Mouse (Mus musculus): ENCODE measurements around the gene Nkd1. TPM values are rescaled to one million over a fixed set of nuclear protein-coding genes. Genes with fewer than 3 reads are reported as not detected.

Gene Nkd1
- total RNA-seq, 2 experiments from 2014 or later = 35.3 to 40.0 TPM

DNA sequence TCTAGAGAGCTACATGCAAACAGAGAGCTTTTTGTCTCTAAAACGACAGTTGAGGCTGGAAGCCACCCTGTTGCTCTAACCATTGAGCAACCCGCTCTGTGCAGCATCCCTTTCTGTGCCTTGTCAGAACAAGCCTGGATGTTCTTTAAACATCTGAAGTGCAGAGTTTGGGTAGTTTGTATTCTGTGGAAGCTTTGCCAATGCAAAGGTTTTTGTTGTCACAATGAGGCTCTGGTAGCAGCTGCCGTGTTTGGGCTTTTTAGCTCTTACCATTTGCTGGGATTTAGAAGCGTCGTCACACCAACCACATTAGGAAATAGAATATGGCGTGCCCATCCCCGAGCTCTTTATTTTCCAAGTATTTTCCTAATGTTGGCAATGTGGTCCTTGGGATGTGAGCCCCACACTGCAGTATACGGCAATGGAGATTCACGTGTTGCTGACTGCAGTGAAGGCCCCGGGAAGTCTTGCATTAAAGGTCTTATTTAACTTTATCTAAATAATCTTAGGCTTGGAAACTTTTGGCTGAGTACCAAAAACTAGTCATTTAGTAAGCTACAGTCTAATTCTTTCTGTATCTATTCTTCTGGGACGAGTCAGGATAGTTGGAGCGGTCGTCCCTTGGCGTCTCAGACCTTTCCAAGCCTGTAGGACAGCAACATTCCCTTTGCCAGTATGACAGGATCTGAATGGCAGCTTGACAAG lies 51.9 kb downstream of the Nkd1 start:
- no peak for DNase-seq

DNA sequence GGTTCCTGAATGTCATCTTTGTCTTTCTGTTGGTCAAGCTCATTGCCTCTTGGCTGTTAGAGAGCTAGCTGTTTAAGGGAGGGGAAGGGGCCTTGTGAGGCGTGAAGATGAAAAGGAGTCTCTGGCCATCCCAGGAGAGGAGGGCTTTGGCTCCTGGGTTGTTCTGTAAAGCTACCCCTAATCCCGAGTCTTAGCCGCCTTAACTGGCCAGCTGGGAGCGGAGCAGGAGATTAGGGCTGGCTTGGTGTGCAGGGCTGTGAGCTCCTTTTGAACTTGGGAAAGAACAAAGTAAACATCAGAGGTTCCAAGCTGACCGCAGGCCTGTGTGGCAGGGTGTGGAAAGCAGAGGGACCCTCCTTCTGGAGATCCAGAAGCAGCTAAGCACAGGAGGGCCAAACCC lies 53.8 kb downstream of the Nkd1 start:
- no peak for DNase-seq

DNA sequence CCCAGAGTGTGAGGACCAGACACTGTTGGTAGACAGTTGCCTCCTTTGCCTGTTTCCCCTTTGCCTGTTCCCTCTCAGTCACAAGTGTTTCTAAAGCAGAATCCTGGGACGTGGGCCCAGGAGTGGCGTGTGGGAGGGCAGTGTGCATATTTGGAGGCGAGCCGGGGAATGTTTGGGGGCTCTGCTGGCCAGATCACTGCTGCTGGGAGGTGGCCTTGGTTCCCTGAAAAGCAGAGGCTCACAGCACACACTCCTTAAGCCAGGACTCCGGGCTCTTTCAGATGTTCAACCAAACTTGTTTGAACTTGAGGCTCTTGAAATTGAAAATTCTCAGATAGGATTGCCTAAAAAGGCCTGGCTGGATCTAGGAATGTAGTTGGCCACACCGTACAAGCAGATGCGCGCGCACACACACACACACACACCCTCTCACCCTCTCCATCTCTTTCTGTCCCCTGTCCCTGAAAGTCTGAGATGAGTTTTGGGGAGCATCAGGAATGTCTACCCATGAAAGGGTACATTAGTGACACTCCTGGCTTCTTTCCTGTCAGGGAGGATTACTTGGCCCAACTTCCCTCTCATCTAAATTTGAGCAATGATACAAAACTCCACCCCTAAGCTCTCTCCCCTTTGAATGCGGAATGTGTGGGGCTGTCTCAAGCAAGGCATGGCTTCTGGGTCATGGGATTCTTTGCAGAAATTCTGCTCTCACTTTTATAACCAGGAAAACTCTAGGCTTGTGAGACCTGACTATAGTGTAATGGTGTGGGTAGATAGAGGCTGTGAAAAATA lies 55.4 kb downstream of the Nkd1 start:
- peak; percentile 53 for DNase-seq

DNA sequence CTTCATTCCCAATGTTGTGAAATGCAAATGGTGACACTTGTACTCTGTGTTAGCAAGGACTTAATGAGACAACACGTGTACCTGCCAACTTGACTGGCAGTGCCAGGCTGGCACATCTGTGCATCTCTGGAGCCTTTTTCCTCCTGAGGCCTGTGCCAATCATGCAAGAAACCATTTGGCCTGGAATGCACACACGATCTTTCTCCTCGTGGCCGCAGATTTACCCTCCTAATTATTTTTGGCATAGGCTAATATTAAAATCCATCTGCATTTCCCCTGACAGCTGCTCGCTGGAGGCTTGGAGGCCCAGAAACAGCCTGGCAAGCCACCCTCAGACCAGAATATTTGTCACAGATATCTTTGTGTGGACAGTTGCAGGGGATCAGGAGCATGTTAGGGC lies 56.5 kb downstream of the Nkd1 start:
- peak; percentile 59 for DNase-seq

DNA sequence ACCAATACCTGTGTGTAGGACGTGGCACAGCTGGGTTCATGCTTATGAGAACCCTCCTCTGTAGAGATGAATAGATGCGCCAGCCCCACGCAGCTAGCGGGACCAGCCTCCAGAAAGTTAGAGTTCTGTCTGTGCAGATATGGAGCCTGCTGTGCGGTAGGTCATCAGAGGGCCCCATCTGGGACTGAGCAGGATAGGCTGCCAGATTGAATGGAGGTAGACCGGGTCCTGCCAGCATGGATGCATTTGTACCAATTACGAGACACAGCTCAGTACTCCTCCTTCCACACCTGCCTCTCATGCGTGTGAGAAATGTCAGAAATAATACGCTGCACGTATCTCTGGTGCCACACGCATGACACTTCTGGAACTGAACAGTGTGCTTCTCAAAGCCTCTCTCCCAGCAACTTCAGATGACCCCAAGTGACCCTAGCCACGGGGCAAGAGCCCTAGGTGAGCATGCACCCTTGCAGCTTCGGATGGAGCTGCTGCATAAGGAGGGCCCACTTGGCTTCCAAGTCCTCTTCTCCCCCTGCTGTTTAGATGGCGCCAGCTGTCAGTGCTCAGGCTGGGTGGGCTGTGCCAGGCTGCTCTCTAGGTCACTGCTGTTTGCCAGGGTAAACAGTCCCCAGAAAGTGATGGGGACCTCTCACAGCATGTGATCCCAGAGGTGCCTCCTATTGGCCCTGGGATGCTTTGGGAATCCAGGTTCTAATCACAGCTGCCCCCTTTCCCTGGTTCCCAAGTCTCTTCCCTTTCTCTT lies 57.4 kb downstream of the Nkd1 start:
- no peak for DNase-seq

DNA sequence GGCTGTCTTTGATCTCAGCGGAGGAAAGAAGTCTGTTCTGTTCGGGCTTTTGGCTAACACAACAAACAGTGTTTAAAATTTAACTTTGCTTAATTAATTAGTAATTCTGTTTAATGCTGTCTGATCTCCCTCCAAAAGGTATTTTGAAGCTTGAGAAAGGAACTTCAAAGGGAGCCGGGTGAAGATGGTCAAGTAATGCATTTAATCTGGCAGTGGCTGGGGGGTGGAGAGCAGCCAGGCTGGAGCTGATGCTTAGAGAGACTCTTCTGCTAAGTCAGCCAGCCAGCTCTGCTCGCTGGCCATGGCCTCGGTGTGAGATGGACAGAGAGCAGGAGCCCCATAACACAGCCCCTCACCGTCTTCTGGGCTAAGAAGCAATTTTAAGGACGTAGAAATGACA lies 58.1 kb downstream of the Nkd1 start:
- DNase-seq = no peak

DNA sequence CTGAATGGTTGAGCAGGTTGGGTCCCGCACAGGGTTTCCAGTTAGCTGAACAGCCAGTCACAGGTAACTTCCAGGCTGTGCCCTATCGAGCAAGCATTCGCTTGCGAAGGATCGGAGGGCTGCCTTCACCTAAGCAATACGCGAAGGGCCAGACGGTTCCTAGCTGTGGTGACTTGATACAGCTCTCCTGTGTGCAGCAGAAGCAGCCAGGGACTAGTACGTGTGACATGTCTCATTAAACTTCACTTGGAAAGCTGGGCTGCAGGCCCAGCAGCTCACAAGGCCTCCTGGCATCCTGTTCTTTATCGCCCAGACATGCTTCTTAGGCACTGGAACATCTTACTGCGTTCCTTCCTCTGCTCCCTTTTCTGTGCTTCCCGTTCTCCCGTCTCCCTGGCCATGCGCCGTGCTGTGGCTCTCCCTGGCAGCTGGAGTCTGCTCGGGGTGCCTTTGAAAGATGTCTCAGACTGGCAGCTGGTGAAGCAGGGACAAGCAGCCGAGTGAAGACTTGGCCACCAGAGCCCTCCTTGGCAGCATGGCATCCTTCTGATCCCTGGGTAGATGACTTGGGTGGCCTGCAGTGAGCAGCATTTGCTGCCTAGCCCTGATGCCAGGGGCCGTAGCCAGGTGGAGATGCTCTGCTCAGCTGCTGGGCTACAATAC lies 58.6 kb downstream of the Nkd1 start:
- no peak for DNase-seq

DNA sequence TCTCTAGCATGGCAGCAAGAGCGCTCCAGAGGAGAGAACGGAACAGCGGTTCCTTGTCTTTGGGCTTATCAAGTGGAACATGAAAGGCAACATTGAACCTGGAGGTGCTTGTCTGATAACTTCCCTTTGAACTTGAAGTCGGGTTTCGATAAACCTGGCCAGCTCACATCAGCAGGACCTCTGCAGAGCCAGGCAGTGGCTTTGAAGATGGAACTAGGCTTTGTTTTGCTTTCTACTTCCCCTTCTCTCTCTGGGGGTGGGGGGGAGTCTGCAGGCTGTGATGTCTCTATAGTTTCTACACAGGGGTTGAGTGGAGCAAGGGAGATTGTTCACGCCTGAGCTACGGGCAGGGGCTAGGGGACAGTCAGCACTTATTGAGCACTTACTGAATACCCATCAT lies 59.6 kb downstream of the Nkd1 start:
- DNase-seq = no peak

DNA sequence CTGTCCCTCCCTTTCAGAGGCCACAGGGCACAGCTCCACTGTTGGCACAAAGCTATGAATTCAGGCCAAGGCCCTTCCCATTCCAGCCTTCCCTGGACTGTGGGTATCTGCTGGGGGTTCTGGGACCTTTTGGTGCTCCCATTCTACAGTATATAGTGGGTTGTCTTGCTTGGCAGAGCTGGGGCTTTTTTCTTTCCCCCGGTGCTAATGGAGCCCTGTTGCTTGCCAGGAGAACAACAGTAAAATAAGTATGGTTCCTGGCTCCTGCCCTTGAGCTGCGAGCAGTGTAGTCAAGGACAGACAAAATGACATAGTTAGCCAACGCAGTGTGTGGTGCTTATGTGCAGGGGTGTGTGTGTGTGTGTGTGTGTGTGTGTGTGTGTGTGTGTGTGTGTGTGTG lies 62.7 kb downstream of the Nkd1 start:
- DNase-seq = no peak

DNA sequence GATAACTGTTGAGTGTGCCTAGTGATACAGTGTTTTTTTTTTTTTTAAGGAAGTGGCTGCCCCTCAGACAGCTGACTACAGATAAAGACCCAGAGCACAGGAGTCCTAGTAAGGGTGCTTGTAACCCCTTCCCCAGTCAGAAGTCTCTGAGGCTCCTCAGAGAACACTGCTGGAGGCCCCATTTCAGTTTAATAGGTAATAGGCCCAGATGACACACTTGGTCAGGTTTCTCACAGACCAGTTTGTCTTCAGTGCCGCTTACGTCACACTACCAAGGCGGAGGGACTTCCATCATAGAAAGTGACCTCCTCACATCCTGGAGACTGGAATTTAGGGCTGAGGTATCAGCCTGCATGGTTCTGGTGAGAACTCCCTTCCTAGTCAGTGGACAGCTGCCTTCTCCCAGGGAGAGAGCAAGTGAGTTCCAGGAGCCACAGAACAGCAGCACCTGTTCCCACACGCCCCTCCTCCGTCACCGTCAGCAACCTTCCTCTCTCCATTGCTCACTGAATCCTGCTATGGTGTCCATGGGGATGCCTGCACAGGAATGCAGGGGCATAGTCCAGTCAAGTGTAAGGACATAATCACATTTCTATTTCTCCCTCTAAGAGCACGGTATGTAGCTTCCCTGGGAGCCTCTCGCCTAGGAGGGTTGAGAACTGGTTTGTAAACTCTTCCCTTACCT lies 67.2 kb downstream of the Nkd1 start:
- DNase-seq = no peak

DNA sequence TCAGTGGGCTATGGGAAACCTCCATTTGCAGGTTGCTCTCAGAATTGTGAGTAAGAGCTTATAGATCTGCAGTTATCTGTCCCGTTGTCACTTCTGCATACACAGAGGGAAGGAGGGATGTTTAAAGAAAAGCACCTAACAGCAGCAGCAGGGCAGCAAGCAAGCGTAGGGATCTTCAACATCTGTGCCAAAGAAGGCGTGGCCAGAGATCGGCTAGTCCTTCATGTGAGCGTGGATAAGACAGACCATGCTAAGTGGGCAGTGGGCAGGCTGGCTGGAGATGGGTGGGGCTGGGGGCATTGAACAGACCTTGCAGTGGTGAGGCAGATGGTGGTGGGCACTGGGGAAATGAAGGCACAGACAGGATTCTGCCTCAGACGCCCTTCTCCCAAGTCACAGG lies 69.1 kb downstream of the Nkd1 start:
- peak; percentile 52 for DNase-seq

DNA sequence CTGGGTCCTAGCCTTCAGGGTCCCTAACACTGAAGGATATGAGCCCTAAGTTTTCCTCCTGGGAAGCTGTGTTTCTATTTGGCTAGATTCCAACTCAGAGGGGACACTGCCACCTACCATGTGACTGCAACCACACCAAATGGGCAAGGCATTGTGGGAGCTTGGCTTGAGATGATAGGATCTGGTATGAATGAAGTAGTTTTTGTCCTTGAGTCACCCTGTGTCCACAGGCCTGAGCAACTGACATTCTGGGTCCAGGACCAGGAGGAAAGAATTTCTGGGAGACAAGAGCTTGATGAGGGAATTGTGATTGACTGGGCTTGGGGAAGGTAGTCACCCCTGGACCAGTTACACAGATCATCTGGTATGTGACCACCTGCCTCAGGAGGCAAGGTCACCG lies 72.8 kb downstream of the Nkd1 start:
- peak; percentile 37 for DNase-seq

DNA sequence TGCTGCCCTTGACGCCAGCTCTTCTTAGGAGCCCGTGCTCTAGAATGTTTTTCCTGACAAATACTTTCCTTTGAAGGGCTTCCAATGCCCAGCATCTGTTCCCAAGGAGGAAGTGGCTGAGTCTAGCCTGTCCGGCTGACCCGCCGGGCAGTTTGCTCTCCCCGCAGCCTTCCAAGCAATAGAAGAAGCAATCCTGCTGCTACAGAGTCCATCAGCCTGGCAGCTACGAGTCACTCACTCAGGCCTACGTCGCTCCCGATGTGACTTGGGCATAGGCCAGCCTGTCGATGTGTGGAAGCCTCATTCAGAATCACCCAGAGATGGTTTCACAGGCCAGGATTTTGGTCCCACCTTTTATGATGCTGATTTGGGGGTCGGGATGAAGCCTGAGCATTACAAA lies 74.9 kb downstream of the Nkd1 start:
- no peak for DNase-seq

DNA sequence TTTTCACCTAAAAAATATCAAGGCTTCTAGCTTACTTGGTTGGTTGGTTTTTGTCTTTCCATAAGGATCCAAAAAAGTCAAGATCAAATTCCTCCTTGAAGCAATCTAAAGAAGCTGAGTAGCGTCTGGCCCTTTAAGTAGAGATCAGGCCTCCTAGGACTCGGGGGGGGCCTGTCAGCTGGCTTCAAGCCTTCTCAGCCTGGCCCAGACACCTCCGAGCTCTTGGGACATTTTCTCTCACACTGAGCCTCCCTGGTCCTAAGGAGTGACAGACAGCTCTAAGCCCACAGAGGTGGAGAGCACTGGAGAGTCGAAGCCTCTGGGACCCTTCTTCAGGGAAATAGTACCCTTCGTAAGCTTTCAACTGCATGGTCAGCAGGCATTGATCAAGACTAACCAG lies 77.4 kb downstream of the Nkd1 start:
- no peak for DNase-seq

DNA sequence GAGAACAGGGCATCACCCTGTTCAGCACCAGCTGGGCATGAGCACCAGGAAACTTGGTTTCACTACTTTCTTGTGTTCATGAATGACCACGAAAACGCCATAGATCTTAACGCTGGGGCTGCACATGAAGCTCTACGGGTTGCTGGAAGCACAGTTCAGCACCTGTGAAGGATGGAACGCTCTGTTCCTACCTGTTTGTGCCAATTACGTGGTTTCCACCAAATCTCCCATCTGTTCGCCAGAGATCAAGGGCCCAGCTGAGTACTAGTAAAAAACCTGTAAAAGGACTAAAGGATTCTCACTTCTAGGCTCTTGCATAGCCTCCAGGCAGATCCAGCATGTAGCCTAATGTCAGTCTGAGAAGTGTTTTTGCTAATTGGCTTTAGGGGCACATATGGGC lies 78.3 kb downstream of the Nkd1 start:
- no peak for DNase-seq

DNA sequence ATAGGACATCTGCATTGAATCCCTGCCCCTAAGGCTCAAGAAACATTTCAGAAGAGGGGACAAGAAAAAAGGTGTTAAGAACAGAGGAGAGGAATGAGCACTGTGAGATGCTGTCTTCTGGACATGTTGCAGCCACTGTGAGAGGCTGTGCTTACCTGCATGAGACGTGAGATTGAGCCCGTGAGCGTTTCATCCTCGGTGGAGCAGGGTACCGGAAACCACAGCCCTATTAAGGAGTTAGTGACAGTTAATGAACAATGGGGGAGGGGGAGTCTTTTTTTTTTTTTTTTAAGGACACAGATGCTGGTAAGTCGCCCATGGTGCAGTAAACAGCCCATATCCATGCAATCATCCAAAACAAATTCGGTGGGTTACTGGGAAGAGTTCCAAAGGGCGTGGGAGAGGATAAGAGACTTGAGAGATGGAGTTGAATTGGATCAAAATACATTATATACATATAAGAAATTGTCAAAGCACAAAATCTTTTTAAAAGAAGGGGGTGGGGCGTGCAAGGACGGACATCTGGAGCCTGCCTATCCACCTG lies 82.4 kb downstream of the Nkd1 start:
- no peak for DNase-seq

DNA sequence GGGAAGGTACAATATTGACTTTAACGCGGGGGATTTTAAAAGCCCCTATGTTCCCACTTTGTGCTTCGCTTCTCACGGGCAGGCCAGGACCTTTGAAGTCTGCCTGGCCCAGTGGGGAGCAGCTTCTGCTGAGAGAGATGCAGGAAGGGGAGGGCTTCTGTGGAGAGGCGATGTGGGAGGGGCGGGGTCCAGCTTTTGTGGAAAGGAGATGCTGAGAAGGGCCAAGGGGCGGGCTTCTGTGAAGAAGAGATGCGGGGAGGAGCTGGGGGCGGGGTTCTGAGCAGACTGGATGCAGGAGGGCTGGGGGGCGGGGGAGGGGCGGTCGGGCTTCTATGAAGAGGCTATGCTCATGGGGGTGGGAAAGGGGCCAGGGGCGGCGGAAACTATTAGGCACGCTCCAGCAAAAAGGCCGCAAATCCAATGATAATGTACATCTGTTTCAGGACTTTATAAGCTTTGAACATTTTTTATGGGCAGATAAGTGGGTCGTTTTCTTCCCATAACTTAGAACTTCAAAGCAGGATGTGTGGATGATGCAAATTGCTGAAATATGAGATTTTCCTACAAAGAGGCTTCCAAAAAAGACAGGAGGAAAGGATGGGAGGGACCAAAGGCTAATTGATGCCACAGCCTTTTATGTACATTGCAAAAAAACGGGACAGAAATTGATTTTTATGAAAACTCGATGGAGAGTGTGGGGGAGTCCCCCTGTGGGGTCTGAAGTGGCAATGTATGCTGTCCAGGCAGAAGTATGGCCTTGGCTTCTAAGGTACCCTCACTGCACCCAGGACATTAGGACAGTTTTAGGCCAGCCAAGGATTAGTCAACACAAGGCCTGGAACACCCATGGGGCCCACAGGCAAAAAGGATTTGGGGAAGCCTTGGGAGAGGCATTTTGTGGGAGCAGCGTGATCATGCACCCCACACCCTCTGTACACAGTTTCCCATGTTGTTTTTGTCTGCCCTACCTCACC lies 83.2 kb downstream of the Nkd1 start:
- DNase-seq = peak; percentile 66

DNA sequence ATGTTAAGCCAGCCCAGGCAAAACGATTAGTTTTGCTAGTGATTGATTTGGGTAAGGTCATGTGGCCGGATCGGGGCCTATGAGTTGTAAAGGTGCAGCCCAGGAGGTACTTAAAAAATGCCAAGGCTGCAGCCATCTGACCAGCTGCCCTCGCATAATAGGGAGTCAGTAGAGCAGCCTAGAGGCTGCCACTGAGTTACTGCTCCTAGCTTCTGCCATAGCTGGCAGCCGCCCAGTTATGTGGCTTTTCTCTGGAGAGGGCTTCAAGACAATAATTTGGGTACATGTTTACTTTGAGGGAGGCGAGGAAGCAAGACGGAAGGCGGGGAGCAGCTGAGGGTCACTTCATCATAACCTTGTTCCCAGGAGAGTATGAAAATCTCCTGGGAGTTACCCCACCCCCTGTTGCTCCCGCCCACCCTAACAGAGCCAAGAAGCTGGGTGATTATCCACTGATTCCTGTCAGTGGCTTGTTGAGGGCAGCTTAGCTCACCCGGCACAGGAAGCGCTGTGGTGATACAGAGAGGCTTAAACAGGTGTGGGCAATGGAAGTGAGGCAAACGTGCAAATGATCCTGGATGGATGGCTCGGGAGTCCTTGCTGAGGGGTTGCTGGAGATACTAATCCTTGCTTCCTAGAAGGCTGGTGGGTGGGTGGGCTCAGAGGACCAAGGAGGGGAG lies 84.3 kb downstream of the Nkd1 start:
- DNase-seq = peak; percentile 54

DNA sequence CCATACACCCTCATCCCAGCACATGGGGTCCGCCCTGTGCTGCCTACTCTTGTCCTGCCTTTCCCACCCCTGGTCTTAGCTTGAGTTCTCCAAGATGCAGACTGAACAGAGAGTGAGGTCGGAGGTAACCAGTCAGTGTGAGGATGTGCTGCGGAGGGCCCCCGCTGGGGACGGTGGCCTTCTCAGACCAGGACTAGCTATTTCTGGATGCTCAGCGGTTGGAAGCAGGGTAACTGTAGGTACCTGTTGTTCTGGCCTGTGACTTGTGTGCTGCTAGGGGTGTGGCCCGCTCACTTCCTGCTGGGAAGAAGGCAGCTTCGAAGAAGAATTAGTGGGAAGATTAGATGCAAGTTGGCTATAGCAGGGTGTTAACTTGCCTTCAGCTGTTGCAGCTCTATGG lies 87.9 kb downstream of the Nkd1 start:
- no peak for DNase-seq

DNA sequence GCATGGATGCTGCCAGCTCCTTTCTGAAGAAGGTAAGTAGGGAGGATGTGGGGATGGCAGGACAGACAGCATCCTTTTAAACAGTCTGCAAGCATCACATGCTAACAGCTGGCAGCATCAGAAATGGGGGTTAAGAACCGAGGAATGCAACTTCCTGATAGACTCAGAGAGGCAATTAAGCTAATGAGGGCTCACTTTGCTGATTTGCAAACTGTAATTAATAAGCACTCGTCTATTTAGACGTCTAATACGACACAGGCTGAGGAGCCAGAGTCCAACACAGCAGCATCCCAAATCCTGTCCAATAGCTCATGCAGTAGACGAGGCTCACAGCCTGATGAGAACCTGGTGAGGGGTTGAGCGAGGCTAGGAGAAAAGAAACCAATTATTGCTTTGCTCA lies 89.1 kb downstream of the Nkd1 start:
- DNase-seq = no peak
